Mouse (Mus musculus) CH12F3 (cell line): Measurements from ENCODE around the gene Col8a2.

Experiments
- in situ Hi-C: fragments of 300-500 bp; cut with MboI; formaldehyde crosslinking; loops from 2 replicates; pipeline ENCODE4 v1.14.3; 2020; ENCODE audit warnings: low sequenced_read_pairs

Gene Col8a2

GRCm38 (mm10) chr4:126296617-126297101 lies 10.1 kb downstream of the Col8a2 start:
- in situ Hi-C loops, result no loop called here

- in situ Hi-C loops, result loop anchor here (10.0 kb wide), 1 partner anchor 76 kb away; no protein-coding TSS in a partner anchor
Measured at GRCm38 (mm10) chr4:126300916-126301583, 14.5 kb downstream of the Col8a2 start.

GRCm38 (mm10) chr4:126301584-126302309 lies 15.2 kb downstream of the Col8a2 start:
- in situ Hi-C loops, result loop anchor here (10.0 kb wide), 1 partner anchor 77 kb away; no protein-coding TSS in a partner anchor

GRCm38 (mm10) chr4:126303877-126304276 lies 17.3 kb downstream of the Col8a2 start:
- in situ Hi-C loops, result loop anchor here (10.0 kb wide), 1 partner anchor 79 kb away; no protein-coding TSS in a partner anchor

- in situ Hi-C loops, result loop anchor here (10.0 kb wide), 1 partner anchor 81 kb away; no protein-coding TSS in a partner anchor
Measured at GRCm38 (mm10) chr4:126305428-126305827, 18.8 kb downstream of the Col8a2 start.

GRCm38 (mm10) chr4:126306058-126306457 lies 19.5 kb downstream of the Col8a2 start:
- in situ Hi-C loops, result loop anchor here (10.0 kb wide), 1 partner anchor 81 kb away; no protein-coding TSS in a partner anchor

GRCm38 (mm10) chr4:126306827-126307226 lies 20.2 kb downstream of the Col8a2 start:
- in situ Hi-C loops, result loop anchor here (10.0 kb wide), 1 partner anchor 82 kb away; no protein-coding TSS in a partner anchor

GRCm38 (mm10) chr4:126309211-126309921 lies 22.8 kb downstream of the Col8a2 start:
- in situ Hi-C loops, result loop anchor here (10.0 kb wide), 1 partner anchor 85 kb away; no protein-coding TSS in a partner anchor

- in situ Hi-C loops, result loop anchor here (10.0 kb wide), 1 partner anchor 85 kb away; no protein-coding TSS in a partner anchor
Measured at GRCm38 (mm10) chr4:126309922-126310309, 23.3 kb downstream of the Col8a2 start.

GRCm38 (mm10) chr4:126310344-126310743 lies 23.8 kb downstream of the Col8a2 start:
- in situ Hi-C loops, result no loop called here

- in situ Hi-C loops, result no loop called here
Measured at GRCm38 (mm10) chr4:126311566-126312200, 25.1 kb downstream of the Col8a2 start.

GRCm38 (mm10) chr4:126313202-126313601 lies 26.6 kb downstream of the Col8a2 start:
- in situ Hi-C loops, result no loop called here

GRCm38 (mm10) chr4:126314393-126314792 lies 27.8 kb downstream of the Col8a2 start:
- in situ Hi-C loops, result no loop called here

GRCm38 (mm10) chr4:126315931-126316330 lies 29.3 kb downstream of the Col8a2 start:
- in situ Hi-C loops, result no loop called here

GRCm38 (mm10) chr4:126316443-126317040 lies 29.9 kb downstream of the Col8a2 start:
- in situ Hi-C loops, result no loop called here

- in situ Hi-C loops, result loop anchor here (10.0 kb wide), 1 partner anchor 225 kb away; no protein-coding TSS in a partner anchor
Measured at GRCm38 (mm10) chr4:126319806-126320205, 33.2 kb downstream of the Col8a2 start.

GRCm38 (mm10) chr4:126321111-126321853 lies 34.7 kb downstream of the Col8a2 start, which contains the start of gene Adprhl2:
Gene Adprhl2, minus strand, starts transcription at chr4:126321703.
- in situ Hi-C loops, result loop anchor here (10.0 kb wide), 1 partner anchor 224 kb away; no protein-coding TSS in a partner anchor

GRCm38 (mm10) chr4:126321854-126322511 lies 35.4 kb downstream of the Col8a2 start:
- in situ Hi-C loops, result loop anchor here (10.0 kb wide), 1 partner anchor 223 kb away; no protein-coding TSS in a partner anchor
